Mouse (Mus musculus) frontal cortex, adult (tissue): Measurements from ENCODE around the gene Ppp1r32.

Source experiments
- ATAC-seq: cut with Nextera tagmentation; 2 replicates; pipeline ENCODE4 v1.9.2; 2017; ENCODE audit warnings: mild to moderate bottlenecking, moderate library complexity, mixed read lengths; ENCODE audit not compliant: low TSS enrichment

The Ppp1r32 gene

DNA sequence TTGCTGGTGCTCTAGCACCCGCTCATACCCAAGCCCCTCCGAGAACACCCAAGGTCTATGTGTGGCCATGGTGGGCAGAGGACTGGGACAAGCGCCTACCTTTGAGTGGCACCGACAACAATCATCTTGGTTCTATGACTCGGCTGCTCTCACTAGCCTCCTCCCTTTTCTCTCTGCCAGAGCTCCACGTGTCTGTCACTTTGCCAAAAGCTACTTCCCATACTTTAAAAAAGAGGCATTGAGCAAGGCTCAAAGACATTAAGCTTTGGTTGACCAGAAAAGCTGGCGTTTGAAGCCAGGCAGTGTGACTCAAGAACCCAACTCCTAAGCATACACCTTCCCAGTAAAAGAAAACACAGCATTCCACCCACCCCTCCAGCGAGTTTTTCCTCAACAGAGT is 24.6 kb downstream of the Ppp1r32 start:
- ATAC-seq: 0 out of 2 replicates have a peak, but pooled peaks have one; percentile 22

DNA sequence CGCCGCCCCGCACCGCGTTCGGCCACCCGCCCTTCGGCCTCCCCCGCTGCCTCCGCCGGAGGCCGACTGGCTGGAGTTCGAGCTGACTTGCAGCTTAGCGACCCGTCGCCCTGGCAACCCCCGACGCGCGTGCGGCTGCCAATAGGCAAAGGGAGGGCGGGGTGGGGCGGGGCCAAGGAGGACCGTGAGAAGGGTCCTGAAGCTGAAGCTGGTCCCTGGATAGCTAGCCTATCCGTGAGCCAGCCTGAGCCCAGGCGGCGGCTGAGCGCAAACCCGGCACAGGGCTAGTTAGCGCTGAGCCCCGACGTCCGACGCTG is 25.3 kb downstream of the Ppp1r32 start:
- ATAC-seq: no peak

GRCm38 (mm10) chr19:10456752-10457483 is 25.8 kb downstream of the Ppp1r32 start, which contains the start of gene Lrrc10b:
Gene Lrrc10b (minus strand): TSS chr19:10457473.
- peak; percentile 47 for ATAC-seq

DNA sequence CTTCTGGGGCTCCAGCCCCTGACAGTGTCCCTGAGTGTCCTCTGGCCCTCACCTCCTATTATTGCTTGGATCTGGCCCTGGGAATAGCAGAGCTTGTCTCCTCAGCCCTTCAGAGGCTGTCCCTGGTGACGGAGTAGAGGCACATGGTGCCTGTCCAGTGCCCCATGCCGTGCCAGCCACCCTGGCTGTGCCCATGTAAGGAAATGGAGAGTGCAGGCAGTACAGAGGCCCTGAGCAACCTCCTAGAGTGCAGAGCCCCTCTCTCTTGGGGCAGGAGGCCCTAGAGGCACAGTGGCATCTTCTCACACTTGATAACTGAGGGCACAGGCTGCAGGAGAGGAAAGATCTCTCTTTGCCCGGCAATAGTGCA is 27.3 kb downstream of the Ppp1r32 start:
- ATAC-seq: no peak

GRCm38 (mm10) chr19:10454718-10455436 is 27.9 kb downstream of the Ppp1r32 start:
- ATAC-seq: no peak

DNA sequence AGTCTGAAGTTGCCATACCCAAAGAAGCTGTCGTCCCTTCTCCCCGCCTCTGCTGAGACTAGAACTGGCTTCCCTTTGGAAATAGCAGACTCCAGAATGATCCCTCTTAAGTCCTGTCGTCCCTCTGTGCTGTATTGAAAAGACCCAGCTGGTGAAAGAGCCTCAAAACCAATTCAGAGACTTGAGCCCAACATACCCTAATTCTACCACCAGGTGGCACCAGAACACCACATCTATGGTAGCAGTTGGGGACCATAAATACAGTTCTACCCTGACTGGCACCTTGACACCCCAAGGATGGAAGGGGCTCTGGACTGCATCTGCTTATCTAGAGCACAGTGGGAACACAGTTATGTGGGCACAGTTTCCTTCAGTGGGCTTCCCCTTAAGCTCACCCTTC is 33.0 kb downstream of the Ppp1r32 start:
- peak; percentile 72 for ATAC-seq

DNA sequence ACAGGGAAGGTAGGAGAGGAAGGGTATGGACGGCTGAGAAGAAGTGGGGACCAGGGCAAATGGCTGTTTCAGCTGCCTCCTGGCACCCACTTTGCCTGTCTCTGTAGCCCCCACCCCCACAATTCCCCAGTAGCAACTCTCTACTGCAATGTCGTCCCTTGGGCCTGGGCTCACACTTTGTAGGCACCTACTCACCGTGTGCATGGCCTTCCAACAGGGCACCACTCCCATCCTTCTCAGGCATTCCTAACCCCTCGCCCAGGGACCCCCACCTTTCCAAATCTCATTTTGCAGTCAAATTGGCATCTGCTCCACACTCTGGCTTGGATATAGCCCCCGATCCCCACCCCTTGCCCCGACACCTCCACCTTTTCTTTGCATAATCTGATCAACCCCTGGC is 33.5 kb downstream of the Ppp1r32 start:
- no peak for ATAC-seq

DNA sequence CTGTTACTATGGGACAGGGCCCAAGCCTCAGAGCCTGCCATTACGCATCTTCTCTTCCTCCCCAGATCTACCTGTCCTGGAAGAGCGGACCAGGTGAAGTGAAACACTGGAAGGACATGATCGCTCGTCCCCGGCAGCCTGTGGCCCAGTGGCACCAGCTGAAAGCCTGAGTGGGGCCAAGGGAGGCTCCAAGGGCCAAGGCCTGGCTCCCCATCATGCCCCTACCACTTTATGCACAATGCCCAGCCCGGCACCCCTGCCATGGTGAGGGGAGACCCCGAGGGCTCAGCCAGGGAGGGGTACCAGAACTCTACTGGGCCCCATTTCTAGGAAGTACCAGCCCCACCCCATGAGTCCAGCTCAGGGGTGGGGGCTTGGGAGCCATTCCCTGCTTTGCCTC is 34.5 kb downstream of the Ppp1r32 start:
- ATAC-seq: no peak

- ATAC-seq: no peak
These were observed 37.9 kb downstream of the Ppp1r32 start for GRCm38 (mm10) chr19:10444685-10445369.

- no peak for ATAC-seq
These were observed 45.2 kb downstream of the Ppp1r32 start for GRCm38 (mm10) chr19:10437521-10437920.

DNA sequence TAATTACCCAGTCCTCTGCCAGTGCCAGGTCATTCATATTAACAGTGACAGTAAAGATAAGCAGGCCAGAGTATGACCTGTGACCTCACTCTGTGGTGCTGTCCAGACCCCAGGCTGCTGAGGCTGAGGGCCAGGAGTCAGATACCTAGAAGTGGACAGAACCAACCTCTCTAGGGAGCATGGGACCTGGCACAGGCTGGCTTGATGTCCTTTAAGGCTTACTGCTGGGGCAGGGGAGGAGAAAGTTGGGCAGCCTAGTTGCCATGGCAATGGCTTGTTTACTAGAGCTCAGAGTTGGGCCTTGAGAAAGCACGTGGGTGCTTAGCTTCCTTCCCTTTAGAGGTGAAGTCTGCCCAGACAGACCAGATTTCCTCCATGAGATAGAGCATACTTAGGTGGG is 46.0 kb downstream of the Ppp1r32 start:
- no peak for ATAC-seq

DNA sequence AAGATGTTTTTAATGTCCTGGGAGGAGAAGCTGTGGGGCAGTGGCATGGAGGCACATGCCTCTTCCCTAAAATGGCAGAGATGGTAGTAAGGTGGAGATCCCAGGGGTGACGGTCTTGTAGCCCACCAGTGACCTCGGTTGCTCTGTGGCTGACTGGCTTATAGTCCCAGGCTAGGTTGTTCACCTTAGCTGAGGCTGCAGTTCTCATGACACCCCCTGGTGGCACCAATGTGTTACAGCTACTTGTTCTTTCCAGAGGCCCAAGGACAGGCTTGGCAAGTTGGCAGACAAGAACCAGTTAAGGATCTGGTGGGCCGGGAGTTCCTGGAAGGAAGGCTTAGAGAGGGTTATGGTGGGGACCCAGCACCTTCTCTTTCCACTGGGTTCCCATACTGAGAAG is 46.8 kb downstream of the Ppp1r32 start:
- peak; percentile 38; the same call in 1 of the 2 replicates for ATAC-seq

DNA sequence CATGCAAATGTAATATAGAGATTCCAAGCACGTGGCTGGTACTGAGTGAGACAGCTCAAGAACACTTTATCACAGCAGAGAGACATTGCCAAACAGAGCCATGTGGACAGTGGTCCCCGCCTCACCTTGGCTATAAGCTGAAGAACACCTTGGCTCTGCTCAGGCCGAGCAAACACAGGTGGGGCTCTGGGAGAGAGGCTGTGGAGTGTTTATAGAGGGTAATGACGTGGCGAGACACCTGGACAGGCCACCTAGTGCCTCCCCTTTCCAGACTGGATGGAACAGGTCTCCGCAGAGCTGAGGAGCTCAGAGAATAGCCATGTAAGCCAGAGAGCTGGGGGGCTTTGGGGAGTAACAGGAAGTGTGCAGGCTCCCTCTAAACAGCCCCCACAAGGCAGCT is 47.8 kb downstream of the Ppp1r32 start:
- ATAC-seq: no peak

- ATAC-seq: peak; percentile 45
These were observed 48.7 kb downstream of the Ppp1r32 start for GRCm38 (mm10) chr19:10433879-10434540.

- ATAC-seq: no peak
These were observed 49.5 kb downstream of the Ppp1r32 start for GRCm38 (mm10) chr19:10433225-10433624.

DNA sequence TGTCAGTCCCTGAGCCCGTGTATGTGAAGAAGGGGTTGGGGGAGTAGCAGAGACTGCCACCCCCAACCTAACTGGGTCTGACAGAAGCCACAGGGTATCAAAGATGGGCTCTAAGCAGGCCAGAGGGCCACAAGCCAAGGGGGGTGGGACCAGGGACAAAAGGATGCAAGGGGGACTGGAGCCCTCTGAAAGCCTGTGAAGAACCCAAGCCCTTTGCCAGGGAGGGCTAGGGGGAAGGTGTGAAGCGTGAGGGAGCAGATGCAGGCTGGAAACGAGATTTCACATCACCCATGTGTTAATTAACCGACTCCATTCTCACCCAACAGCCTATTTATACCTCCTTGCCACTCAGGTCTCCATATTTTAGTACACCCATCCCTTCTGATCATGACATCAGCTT is 50.9 kb downstream of the Ppp1r32 start:
- ATAC-seq: no peak

- ATAC-seq: no peak
These were observed 51.3 kb downstream of the Ppp1r32 start for GRCm38 (mm10) chr19:10431410-10431809.

DNA sequence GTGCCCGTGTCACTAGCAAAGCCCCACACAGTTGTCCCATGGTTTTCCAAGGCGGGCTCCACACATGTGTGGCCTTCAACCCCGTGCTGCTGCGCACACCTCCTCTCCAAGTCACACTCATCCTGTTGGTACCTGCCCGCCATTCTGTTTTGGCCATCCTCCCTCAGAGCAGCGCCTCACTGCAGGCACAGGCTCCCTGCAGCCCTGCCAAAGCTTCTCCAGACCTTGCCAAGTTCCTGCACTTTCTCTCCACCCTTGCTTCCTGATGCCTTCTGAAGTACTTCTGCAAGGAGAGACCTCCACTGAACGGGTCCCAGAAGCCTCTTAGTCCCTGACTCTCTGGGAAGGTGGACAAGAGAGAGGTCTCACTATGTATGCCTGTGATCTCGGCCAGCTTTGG is 53.4 kb downstream of the Ppp1r32 start:
- ATAC-seq: no peak

- ATAC-seq: no peak
These were observed 55.3 kb downstream of the Ppp1r32 start for GRCm38 (mm10) chr19:10427431-10427830.

GRCm38 (mm10) chr19:10426793-10427192 is 55.9 kb downstream of the Ppp1r32 start:
- ATAC-seq: no peak

GRCm38 (mm10) chr19:10426312-10426711 is 56.4 kb downstream of the Ppp1r32 start:
- no peak for ATAC-seq

DNA sequence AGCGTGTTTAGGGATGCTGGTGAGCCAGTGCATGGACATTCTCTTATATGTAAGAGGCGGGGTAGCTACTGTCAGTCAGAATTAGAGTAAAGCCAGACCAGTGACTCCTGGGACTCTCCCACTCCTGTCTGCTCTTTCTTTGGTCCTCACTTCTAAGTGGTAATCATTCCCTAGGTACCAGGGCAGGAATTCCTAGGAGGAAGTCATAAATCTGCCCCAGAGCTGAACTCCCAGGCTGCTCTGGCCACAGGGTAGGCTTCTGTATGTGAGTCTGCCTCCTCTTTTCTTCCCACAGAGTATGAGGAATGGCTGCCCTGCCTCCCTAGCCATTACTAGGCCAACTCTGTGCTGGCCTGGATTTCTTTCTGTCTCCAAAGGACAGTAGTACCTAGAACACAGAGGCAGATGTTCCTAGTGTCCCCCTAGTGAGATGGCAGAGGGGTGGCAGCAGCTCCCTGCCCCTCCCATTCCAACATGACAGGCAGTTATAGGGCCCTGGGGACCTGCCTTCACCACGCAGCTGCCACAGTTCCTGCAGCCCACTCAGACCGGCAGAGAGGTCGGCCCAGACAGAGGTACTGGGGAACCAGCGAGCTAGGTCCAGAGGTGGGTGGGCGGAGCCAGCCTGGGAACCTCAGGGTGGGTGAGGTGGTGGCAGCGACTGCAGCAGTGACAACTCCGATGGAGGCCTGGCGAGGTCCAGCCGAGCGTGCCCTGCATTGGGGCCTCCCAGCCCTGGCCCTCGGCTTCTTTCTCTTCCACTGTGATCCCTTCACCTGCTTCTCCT is 57.1 kb downstream of the Ppp1r32 start:
- ATAC-seq: no peak
